Mouse (Mus musculus): ENCODE data around the gene Zfp229. TPM values are rescaled to one million over a fixed set of nuclear protein-coding genes. Genes with fewer than 3 reads are reported as not detected.
A peak's percentile ranks its signal among the peaks of the same experiment; 100 is the strongest.
"Not testable (repeated sequence)": the region's sequence is repeated elsewhere in the genome, so short reads cannot be mapped to it uniquely, and the experiment has no call there.

The Zfp229 gene
- 8.7 and 11.1 TPM in 2 replicates for polyA plus RNA-seq (2015; fragmentation: Nextera tagmentation; extraction: Ambion mirVana)

GRCm38 (mm10) chr17:21730495-21730894, at the start of gene Zfp229:
Gene Zfp229 (plus strand): TSS chr17:21730795.
- H3K27me3 ChIP-seq; H3K9me3 ChIP-seq (replicated peaks); H3K4me3 ChIP-seq; H3K4me2 ChIP-seq; H3K36me3 ChIP-seq (ENCODE audit: poor library complexity, severe bottlenecking); H3K27ac ChIP-seq; H3K9ac ChIP-seq; ATAC-seq; H3K4me1 ChIP-seq: not testable (repeated sequence)
- WGBS: 94% methylated on average over 14 of the region's 22 CpGs

GRCm38 (mm10) chr17:21691560-21691959, 39.0 kb upstream of the Zfp229 start, which contains the start of gene Gm10226:
Gene Gm10226 (plus strand): TSS chr17:21691860.
- ATAC-seq: no peak
- no peak within 1 kb of the TSS for H3K9ac ChIP-seq
- H3K9me3 ChIP-seq (replicated peaks): no peaks in the 10 kb centered on the region
- 89% methylated on average over 3 of the region's 3 CpGs for WGBS
- H3K27ac ChIP-seq: no peak within 1 kb of the TSS
- H3K36me3 ChIP-seq (ENCODE audit: poor library complexity, severe bottlenecking): peaks cover 42% of the 10 kb centered on the region
- no peaks in the 10 kb centered on the region for H3K27me3 ChIP-seq
- no peak within 1 kb of the TSS for H3K4me2 ChIP-seq
- no peaks in the 10 kb centered on the region for H3K4me1 ChIP-seq
- no peak within 1 kb of the TSS for H3K4me3 ChIP-seq

- Histone ChIP-seq H3K4me1 (no peaks in the 10 kb centered on the region), H3K4me2 (no peak overlapping the region), H3K27ac (no peak overlapping the region), H3K9me3 (replicated peaks) (no peaks in the 10 kb centered on the region), H3K9ac (no peak overlapping the region), H3K36me3 (ENCODE audit: poor library complexity, severe bottlenecking) (peaks cover 37% of the 10 kb centered on the region), H3K4me3 (no peak overlapping the region), H3K27me3 (no peaks in the 10 kb centered on the region)
- no peak for ATAC-seq
- 87% methylated on average over 3 of the region's 3 CpGs for WGBS
Measured at GRCm38 (mm10) chr17:21693342-21693741, 37.3 kb upstream of the Zfp229 start.

- Histone ChIP-seq H3K9ac (no peak overlapping the region), H3K27me3 (no peaks in the 10 kb centered on the region), H3K27ac (no peak overlapping the region), H3K4me1 (no peaks in the 10 kb centered on the region), H3K4me2 (no peak overlapping the region), H3K36me3 (ENCODE audit: poor library complexity, severe bottlenecking) (peaks cover 17% of the 10 kb centered on the region), H3K4me3 (no peak overlapping the region), H3K9me3 (replicated peaks) (no peaks in the 10 kb centered on the region)
- ATAC-seq: no peak
Measured at GRCm38 (mm10) chr17:21696073-21696472, 34.5 kb upstream of the Zfp229 start.

- Histone ChIP-seq H3K27me3 (no peaks in the 10 kb centered on the region), H3K27ac (no peak overlapping the region), H3K4me1 (no peaks in the 10 kb centered on the region), H3K4me3 (no peak overlapping the region), H3K4me2 (no peak overlapping the region), H3K9me3 (replicated peaks) (no peaks in the 10 kb centered on the region), H3K36me3 (ENCODE audit: poor library complexity, severe bottlenecking) (no peaks in the 10 kb centered on the region), H3K9ac (no peak overlapping the region)
- ATAC-seq: no peak
- WGBS: 52% methylated on average over 5 of the region's 5 CpGs
Measured at GRCm38 (mm10) chr17:21702281-21703240, 28.0 kb upstream of the Zfp229 start.

- no peak overlapping the region for H3K27ac ChIP-seq
- no peaks in the 10 kb centered on the region for H3K27me3 ChIP-seq
- no peak for ATAC-seq
- peaks cover 3% of the 10 kb centered on the region for H3K4me1 ChIP-seq
- no peak overlapping the region for H3K4me3 ChIP-seq
- no peaks in the 10 kb centered on the region for H3K36me3 ChIP-seq (ENCODE audit: poor library complexity, severe bottlenecking)
- 95% methylated on average over 1 of the region's 1 CpGs for WGBS
- no peak overlapping the region for H3K4me2 ChIP-seq
- no peaks in the 10 kb centered on the region for H3K9me3 ChIP-seq (replicated peaks)
- no peak overlapping the region for H3K9ac ChIP-seq
Measured at GRCm38 (mm10) chr17:21703414-21703813, 27.2 kb upstream of the Zfp229 start.

- H3K27me3 ChIP-seq: no peaks in the 10 kb centered on the region
- H3K36me3 ChIP-seq (ENCODE audit: poor library complexity, severe bottlenecking): peaks cover 15% of the 10 kb centered on the region
- peaks cover 11% of the 10 kb centered on the region for H3K4me1 ChIP-seq
- peak within 1 kb of the TSS; percentile 54 for H3K4me3 ChIP-seq
- ATAC-seq: peak; percentile 98
- H3K9me3 ChIP-seq (replicated peaks): no peaks in the 10 kb centered on the region
- WGBS: 3% methylated on average over 26 of the region's 26 CpGs
- H3K4me2 ChIP-seq: peak within 1 kb of the TSS; percentile 63
- H3K27ac ChIP-seq: peak within 1 kb of the TSS; percentile 83
- H3K9ac ChIP-seq: peak within 1 kb of the TSS; percentile 68
Measured at GRCm38 (mm10) chr17:21707343-21707996, 23.1 kb upstream of the Zfp229 start, which contains the start of gene Zfp760. Gene Zfp760 (plus strand): TSS chr17:21707741.

GRCm38 (mm10) chr17:21708401-21708800, 22.2 kb upstream of the Zfp229 start:
- H3K9ac ChIP-seq: peak overlapping the region; percentile 54
- no peak overlapping the region for H3K27ac ChIP-seq
- H3K36me3 ChIP-seq (ENCODE audit: poor library complexity, severe bottlenecking): peaks cover 19% of the 10 kb centered on the region
- H3K27me3 ChIP-seq: no peaks in the 10 kb centered on the region
- H3K9me3 ChIP-seq (replicated peaks): no peaks in the 10 kb centered on the region
- H3K4me2 ChIP-seq: peak overlapping the region; percentile 63
- peaks cover 11% of the 10 kb centered on the region for H3K4me1 ChIP-seq
- 30% methylated on average over 2 of the region's 2 CpGs for WGBS
- peak overlapping the region; percentile 54 for H3K4me3 ChIP-seq
- no peak for ATAC-seq

- 75% methylated on average over 4 of the region's 4 CpGs for WGBS
- H3K27me3 ChIP-seq: no peaks in the 10 kb centered on the region
- peak overlapping the region; percentile 58 for H3K4me2 ChIP-seq
- H3K4me1 ChIP-seq: peaks cover 9% of the 10 kb centered on the region
- H3K27ac ChIP-seq: no peak overlapping the region; the same call in none of the 2 replicates
- peak; percentile 16; the same call in 1 of the 2 replicates for ATAC-seq
- H3K4me3 ChIP-seq: peak overlapping the region; percentile 73
- H3K36me3 ChIP-seq (ENCODE audit: poor library complexity, severe bottlenecking): peaks cover 10% of the 10 kb centered on the region
- H3K9me3 ChIP-seq (replicated peaks): no peaks in the 10 kb centered on the region
- H3K9ac ChIP-seq: peak overlapping the region; percentile 80; the same call in 1 of the 2 replicates
Measured at GRCm38 (mm10) chr17:21733049-21733448, 2.5 kb downstream of the Zfp229 start.

- H3K4me2 ChIP-seq: peak overlapping the region; percentile 58
- H3K36me3 ChIP-seq (ENCODE audit: poor library complexity, severe bottlenecking): peaks cover 11% of the 10 kb centered on the region
- WGBS: 0% methylated on average over 27 of the region's 27 CpGs
- no peaks in the 10 kb centered on the region for H3K9me3 ChIP-seq (replicated peaks)
- peaks cover 9% of the 10 kb centered on the region for H3K4me1 ChIP-seq
- peak; percentile 99 for ATAC-seq
- H3K27me3 ChIP-seq: no peaks in the 10 kb centered on the region
- peak overlapping the region; percentile 80 for H3K27ac ChIP-seq
- peak overlapping the region; percentile 80 for H3K9ac ChIP-seq
- peak overlapping the region; percentile 73 for H3K4me3 ChIP-seq
Measured at GRCm38 (mm10) chr17:21733529-21734031, 3.0 kb downstream of the Zfp229 start.

- Histone ChIP-seq H3K4me3 (no peak overlapping the region), H3K9ac (no peak overlapping the region), H3K27me3 (0 out of 2 replicates have a peak, but pooled peaks cover 8% of the 10 kb centered on the region), H3K36me3 (ENCODE audit: poor library complexity, severe bottlenecking) (0 out of 2 replicates have a peak, but pooled peaks cover 2% of the 10 kb centered on the region), H3K4me1 (peaks cover 13% of the 10 kb centered on the region), H3K27ac (no peak overlapping the region), H3K9me3 (replicated peaks) (no peaks in the 10 kb centered on the region), H3K4me2 (no peak overlapping the region)
- ATAC-seq: no peak
- WGBS: 22% methylated on average over 2 of the region's 2 CpGs
Measured at GRCm38 (mm10) chr17:21752791-21753190, 22.2 kb downstream of the Zfp229 start.
